Mouse (Mus musculus) erythroblast, embryonic 14.5 days (primary cell): ENCODE results near the gene Chpf. TPM values are rescaled to one million over a fixed set of nuclear protein-coding genes. Genes with fewer than 3 reads are reported as not detected.

ENCODE experiments used
- H3K27me3 ChIP-seq: 2 replicates; pipeline ENCODE4 v1.6.1; 2012; ENCODE audit warnings: inconsistent platforms; ENCODE audit not compliant: control insufficient read depth
- H3K36me3 ChIP-seq: 2 replicates; pipeline ENCODE4 v1.6.1; 2012; ENCODE audit warnings: mild to moderate bottlenecking, inconsistent platforms; ENCODE audit not compliant: control insufficient read depth
- H3K4me1 ChIP-seq: 2 replicates; pipeline ENCODE4 v1.6.1; 2012; ENCODE audit warnings: inconsistent platforms; ENCODE audit not compliant: control insufficient read depth
- H3K4me3 ChIP-seq: replicated peaks from 2 replicates; pipeline ENCODE3; 2012; ENCODE audit warnings: moderate library complexity, mild to moderate bottlenecking, inconsistent platforms
- H3K9me3 ChIP-seq: 2 replicates; pipeline ENCODE4 v1.6.1; 2012; ENCODE audit warnings: low read length, inconsistent platforms, mixed read lengths; ENCODE audit not compliant: control insufficient read depth
- GATA1 ChIP-seq: IDR thresholded peaks from 2 replicates; pipeline ENCODE4 v1.6.1; 2012; ENCODE audit warnings: low read length, inconsistent platforms, mixed read lengths
- TAL1 ChIP-seq: IDR thresholded peaks from 3 replicates; pipeline ENCODE4 v1.6.1; 2012; ENCODE audit warnings: low read length, inconsistent platforms, mixed read lengths
- polyA plus RNA-seq: library from polyadenylated mRNA; stranded (reverse); fragments of >175 nt; gene quantifications from 2 replicates; pipeline ENCODE4 v1.2.3, GENCODE M21; 2012

Chpf gene
- polyA plus RNA-seq, 1 experiment: 0.30 TPM

GRCm38 (mm10) chr1:75487040-75487404, 7.9 kb upstream of the Chpf start:
- peaks cover 74% of the 10 kb centered on the region for H3K27me3 ChIP-seq
- peaks cover 13% of the 10 kb centered on the region for H3K4me1 ChIP-seq
- H3K4me3 ChIP-seq: peak overlapping the region; percentile 48
- H3K9me3 ChIP-seq: no peaks in the 10 kb centered on the region
- no peak for TF ChIP-seq GATA1
- no peak for TF ChIP-seq TAL1
- H3K36me3 ChIP-seq: no peaks in the 10 kb centered on the region; the same call in 1 of the 2 replicates

GRCm38 (mm10) chr1:75486561-75486960, 7.5 kb upstream of the Chpf start:
- Histone ChIP-seq H3K36me3 (no peaks in the 10 kb centered on the region; the same call in 1 of the 2 replicates), H3K27me3 (peaks cover 76% of the 10 kb centered on the region), H3K4me3 (no peak overlapping the region), H3K9me3 (no peaks in the 10 kb centered on the region), H3K4me1 (peaks cover 13% of the 10 kb centered on the region)
- TF ChIP-seq GATA1: no peak
- no peak for TF ChIP-seq TAL1

GRCm38 (mm10) chr1:75480735-75481134, 1.6 kb upstream of the Chpf start:
- Histone ChIP-seq H3K9me3 (no peaks in the 10 kb centered on the region), H3K4me3 (no peak overlapping the region), H3K4me1 (peaks cover 32% of the 10 kb centered on the region), H3K27me3 (peaks cover 85% of the 10 kb centered on the region), H3K36me3 (peaks cover 6% of the 10 kb centered on the region)
- no peak for TF ChIP-seq GATA1
- no peak for TF ChIP-seq TAL1

DNA sequence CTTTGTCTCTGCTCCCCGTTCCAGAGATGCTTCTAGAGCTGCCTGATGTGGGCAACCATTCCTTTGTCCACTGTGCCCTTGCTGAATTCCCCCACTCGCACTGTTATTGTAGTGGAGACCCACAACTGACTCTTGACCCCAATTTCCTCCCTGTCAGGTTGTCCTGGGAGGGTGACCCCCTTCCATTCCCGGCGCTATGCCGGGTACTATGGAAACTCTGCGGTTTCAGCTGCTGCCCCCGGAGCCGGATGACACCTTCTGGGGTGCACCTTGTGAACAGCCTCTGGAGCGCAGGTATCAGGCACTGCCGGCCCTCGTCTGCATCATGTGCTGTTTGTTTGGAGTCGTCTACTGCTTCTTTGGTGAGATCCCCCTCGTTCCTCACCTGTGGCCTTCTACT, 929 bp upstream of the Chpf start:
- H3K9me3 ChIP-seq: no peaks in the 10 kb centered on the region
- peaks cover 32% of the 10 kb centered on the region for H3K4me1 ChIP-seq
- peaks cover 78% of the 10 kb centered on the region for H3K27me3 ChIP-seq
- peak overlapping the region; percentile 74 for H3K4me3 ChIP-seq
- peaks cover 13% of the 10 kb centered on the region for H3K36me3 ChIP-seq
- no peak for TF ChIP-seq TAL1
- TF ChIP-seq GATA1: no peak

GRCm38 (mm10) chr1:75479635-75479989, 505 bp upstream of the Chpf start:
- Histone ChIP-seq H3K27me3 (peaks cover 74% of the 10 kb centered on the region), H3K9me3 (no peaks in the 10 kb centered on the region)
- TF ChIP-seq GATA1 (no peak), TAL1 (no peak)

DNA sequence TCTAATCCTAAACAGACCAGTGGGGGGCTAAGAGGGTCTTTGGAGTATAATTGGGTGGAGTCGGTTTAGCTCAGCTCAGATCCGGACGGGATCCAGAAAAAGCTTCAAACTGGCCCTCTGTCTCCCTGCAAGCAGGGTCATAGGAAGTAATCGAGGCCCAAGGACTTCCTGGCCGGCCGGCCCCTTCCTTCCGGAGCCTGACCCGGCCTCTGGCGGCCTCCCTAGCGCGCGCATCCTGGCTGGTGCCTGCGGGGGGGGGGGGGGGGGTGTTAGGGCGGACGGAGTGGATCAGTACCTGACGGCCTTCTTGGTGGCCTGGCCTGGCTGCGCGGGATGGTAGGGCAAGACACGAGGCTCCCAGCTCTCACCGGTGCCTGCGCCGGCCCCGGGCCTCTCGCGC, 610 bp downstream of the Chpf start:
- Histone ChIP-seq H3K9me3 (no peaks in the 10 kb centered on the region), H3K27me3 (peaks cover 63% of the 10 kb centered on the region), H3K4me3 (peak overlapping the region; percentile 74), H3K4me1 (peaks cover 32% of the 10 kb centered on the region), H3K36me3 (peaks cover 23% of the 10 kb centered on the region)
- TF ChIP-seq GATA1: no peak
- TF ChIP-seq TAL1: no peak

More at GRCm38 (mm10) chr1:75479635-75479989, 505 bp upstream of the Chpf start:
- Histone ChIP-seq H3K4me3 (peak overlapping the region; percentile 74), H3K36me3 (peaks cover 17% of the 10 kb centered on the region), H3K4me1 (peaks cover 32% of the 10 kb centered on the region)

- Histone ChIP-seq H3K27me3 (peaks cover 57% of the 10 kb centered on the region), H3K36me3 (peaks cover 23% of the 10 kb centered on the region), H3K4me3 (peak overlapping the region; percentile 42), H3K9me3 (no peaks in the 10 kb centered on the region), H3K4me1 (peaks cover 32% of the 10 kb centered on the region)
- no peak for TF ChIP-seq TAL1
- no peak for TF ChIP-seq GATA1
These were observed 1.2 kb downstream of the Chpf start for GRCm38 (mm10) chr1:75477966-75478290.

GRCm38 (mm10) chr1:75477264-75477965, 1.7 kb downstream of the Chpf start:
- TF ChIP-seq TAL1: no peak
- no peak for TF ChIP-seq GATA1
- Histone ChIP-seq H3K4me3 (peak overlapping the region; percentile 42), H3K9me3 (no peaks in the 10 kb centered on the region), H3K36me3 (peaks cover 23% of the 10 kb centered on the region), H3K27me3 (peaks cover 52% of the 10 kb centered on the region), H3K4me1 (peaks cover 32% of the 10 kb centered on the region)

DNA sequence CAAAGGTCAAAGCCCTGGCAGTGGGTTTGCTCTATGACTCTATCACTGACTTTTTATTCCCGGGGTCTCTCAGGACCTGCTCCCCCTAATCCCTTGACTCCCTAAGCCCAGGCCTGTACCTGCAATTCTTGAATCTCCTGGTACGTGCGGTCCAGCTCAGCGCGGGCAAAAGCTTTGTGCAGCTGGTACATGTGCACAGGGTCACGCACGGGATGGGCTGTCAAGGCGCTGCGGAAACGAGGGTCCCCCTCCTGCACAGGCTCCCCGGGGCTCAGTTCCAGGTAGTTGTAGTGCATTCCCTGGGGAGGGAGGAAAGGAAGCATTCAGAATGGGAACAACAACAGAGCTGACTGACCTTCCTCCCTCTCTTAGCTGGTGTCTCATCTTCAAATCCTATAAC, 2.7 kb downstream of the Chpf start:
- H3K4me1 ChIP-seq: peaks cover 32% of the 10 kb centered on the region
- no peak for TF ChIP-seq GATA1
- no peak for TF ChIP-seq TAL1
- peaks cover 45% of the 10 kb centered on the region for H3K27me3 ChIP-seq
- H3K36me3 ChIP-seq: peaks cover 23% of the 10 kb centered on the region
- no peak overlapping the region for H3K4me3 ChIP-seq
- H3K9me3 ChIP-seq: no peaks in the 10 kb centered on the region
